Mouse (Mus musculus): ENCODE measurements around the gene Tbl1xr1.

The Tbl1xr1 gene

GRCm38 (mm10) chr3:22076561-22076935, at the start of gene Tbl1xr1:
Gene Tbl1xr1, plus strand, starts transcription at chr3:22076652.
- peak; percentile 83 to 85 for DNase-seq (ENCODE audit: low spot score in 2 of 2)

GRCm38 (mm10) chr3:22038004-22038403, 38.4 kb upstream of the Tbl1xr1 start:
- no peak for DNase-seq (ENCODE audit: low spot score in 2 of 2)

- DNase-seq (ENCODE audit: low spot score in 2 of 2) = no peak
Measured at GRCm38 (mm10) chr3:22039036-22039795, 37.2 kb upstream of the Tbl1xr1 start.

- DNase-seq (ENCODE audit: low spot score in 2 of 2) = no peak
Measured at GRCm38 (mm10) chr3:22040627-22041026, 35.8 kb upstream of the Tbl1xr1 start.

- DNase-seq (ENCODE audit: low spot score in 2 of 2) = no peak
Measured at GRCm38 (mm10) chr3:22047203-22047602, 29.2 kb upstream of the Tbl1xr1 start.

- no peak for DNase-seq (ENCODE audit: low spot score in 2 of 2)
Measured at GRCm38 (mm10) chr3:22056664-22057328, 19.7 kb upstream of the Tbl1xr1 start.

GRCm38 (mm10) chr3:22058206-22058804, 18.1 kb upstream of the Tbl1xr1 start:
- no peak for DNase-seq (ENCODE audit: low spot score in 2 of 2)

GRCm38 (mm10) chr3:22061163-22061562, 15.3 kb upstream of the Tbl1xr1 start:
- DNase-seq (ENCODE audit: low spot score in 2 of 2) = no peak

- no peak for DNase-seq (ENCODE audit: low spot score in 2 of 2)
Measured at GRCm38 (mm10) chr3:22068621-22069020, 7.8 kb upstream of the Tbl1xr1 start.

GRCm38 (mm10) chr3:22073916-22074315, 2.5 kb upstream of the Tbl1xr1 start:
- DNase-seq (ENCODE audit: low spot score in 2 of 2) = no peak

- DNase-seq (ENCODE audit: low spot score in 2 of 2) = no peak
Measured at GRCm38 (mm10) chr3:22074591-22075294, 1.7 kb upstream of the Tbl1xr1 start.

GRCm38 (mm10) chr3:22075517-22075886, 950 bp upstream of the Tbl1xr1 start:
- no peak for DNase-seq (ENCODE audit: low spot score in 2 of 2)

GRCm38 (mm10) chr3:22075887-22076560, 428 bp upstream of the Tbl1xr1 start:
- peak; percentile 62 to 76 for DNase-seq (ENCODE audit: low spot score in 2 of 2)

- peak in 1 of 2 experiments; percentile 32 for DNase-seq (ENCODE audit: low spot score in 2 of 2)
Measured at GRCm38 (mm10) chr3:22076936-22077656, 644 bp downstream of the Tbl1xr1 start.

- DNase-seq (ENCODE audit: low spot score in 2 of 2) = no peak
Measured at GRCm38 (mm10) chr3:22077657-22078475, 1.4 kb downstream of the Tbl1xr1 start.

- no peak for DNase-seq (ENCODE audit: low spot score in 2 of 2)
Measured at GRCm38 (mm10) chr3:22078529-22078928, 2.1 kb downstream of the Tbl1xr1 start.

- DNase-seq (ENCODE audit: low spot score in 2 of 2) = no peak
Measured at GRCm38 (mm10) chr3:22081869-22082268, 5.4 kb downstream of the Tbl1xr1 start.

- no peak for DNase-seq (ENCODE audit: low spot score in 2 of 2)
Measured at GRCm38 (mm10) chr3:22082823-22083222, 6.4 kb downstream of the Tbl1xr1 start.

- DNase-seq (ENCODE audit: low spot score in 2 of 2) = no peak
Measured at GRCm38 (mm10) chr3:22084222-22084996, 8.0 kb downstream of the Tbl1xr1 start.

All from frontal cortex, postnatal 25 days (tissue).